Mouse (Mus musculus): ENCODE measurements around the gene Taf8. TPM values are rescaled to one million over a fixed set of nuclear protein-coding genes. Genes with fewer than 3 reads are reported as not detected.

Taf8 gene
- 17.8 TPM for polyA plus RNA-seq (2021)

DNA sequence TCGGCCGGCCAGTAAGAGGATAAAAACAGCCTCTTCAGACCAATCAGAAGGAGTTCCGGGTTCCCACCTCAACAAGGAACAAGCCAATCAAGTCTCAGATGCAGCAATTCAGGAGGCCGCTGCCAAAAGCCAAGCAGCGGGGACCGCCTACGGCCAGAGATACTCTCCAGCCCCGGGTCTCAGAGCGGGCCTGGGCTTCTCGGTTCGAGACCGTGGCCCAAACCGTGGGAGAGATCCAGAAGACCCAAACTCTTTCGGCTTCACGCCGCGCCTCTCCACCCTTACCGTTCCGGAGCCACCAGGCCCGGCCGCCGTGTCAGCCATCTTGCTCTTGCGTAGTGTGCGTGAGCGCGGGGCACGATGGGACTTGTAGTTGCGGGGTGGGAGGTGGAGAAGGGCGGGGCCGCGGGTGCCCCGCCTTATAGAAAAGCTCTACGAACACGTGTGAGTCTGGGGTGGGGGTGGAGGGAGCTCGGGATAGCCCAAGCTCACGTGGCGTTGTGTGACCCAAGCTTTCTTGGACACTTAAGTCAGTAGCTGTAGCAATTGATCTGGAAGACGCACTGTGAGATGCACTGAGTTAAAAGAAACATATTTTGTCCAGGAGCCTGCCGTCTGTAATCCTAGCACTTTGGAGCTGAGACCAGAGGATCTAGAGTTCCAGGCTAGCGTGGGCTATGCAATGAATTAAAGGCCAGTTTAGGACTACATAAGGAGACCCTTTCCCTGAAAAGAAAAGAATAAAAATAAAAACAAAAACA, at the start of gene Taf8:
Gene Taf8 (minus strand): TSS at position 347 of the 761 bp plus-strand sequence.
- ChIA-PET POLR2A (interaction anchor here (0.9 kb wide), 1 partner anchor 9 kb away, joined by 3 read pairs; no protein-coding TSS in a partner anchor), CTCF (interaction anchor here (0.6 to 1.2 kb wide), 2 partner anchors 9 to 26 kb away, joined by 3 read pairs; no protein-coding TSS in a partner anchor)
- in situ Hi-C loops (cut with MboI; ENCODE audit: low pct_unique_long_range_greater_than_20kb): no loop called here
- no peaks in the 10 kb centered on the region for H3K27me3 ChIP-seq
- no peak for DNase-seq (ENCODE audit: low read depth, low spot score)
- no peak for TF ChIP-seq CTCF (IDR thresholded peaks at IDR 0.05)
- ATAC-seq: peak; percentile 88

DNA sequence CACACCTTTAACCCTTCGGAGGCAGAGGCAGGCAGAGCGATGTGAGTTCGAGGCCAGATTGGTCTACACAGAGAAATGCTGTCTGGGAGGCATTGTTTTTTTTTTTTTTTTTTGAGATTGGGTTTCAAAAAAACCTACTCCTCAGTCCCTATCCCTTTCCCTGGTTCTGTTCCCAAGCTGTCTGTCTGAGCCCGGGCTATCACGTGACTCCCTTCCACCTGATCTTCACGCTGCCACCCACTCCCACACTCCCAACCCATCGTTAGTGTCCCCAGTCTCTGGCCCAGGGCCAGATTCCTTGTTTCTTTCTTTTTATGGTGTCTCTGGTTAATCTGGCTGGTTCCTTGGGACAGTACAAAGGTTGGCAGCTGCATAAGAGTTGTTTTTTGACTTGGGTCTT, 49.0 kb upstream of the Taf8 start:
- ATAC-seq (no peak), DNase-seq (ENCODE audit: low read depth, low spot score) (no peak)
- ChIA-PET POLR2A (no interaction called here), CTCF (no interaction called here)
- TF ChIP-seq CTCF (IDR thresholded peaks at IDR 0.05): no peak
- H3K27me3 ChIP-seq: no peaks in the 10 kb centered on the region
- in situ Hi-C loops (cut with MboI; ENCODE audit: low pct_unique_long_range_greater_than_20kb): no loop called here

DNA sequence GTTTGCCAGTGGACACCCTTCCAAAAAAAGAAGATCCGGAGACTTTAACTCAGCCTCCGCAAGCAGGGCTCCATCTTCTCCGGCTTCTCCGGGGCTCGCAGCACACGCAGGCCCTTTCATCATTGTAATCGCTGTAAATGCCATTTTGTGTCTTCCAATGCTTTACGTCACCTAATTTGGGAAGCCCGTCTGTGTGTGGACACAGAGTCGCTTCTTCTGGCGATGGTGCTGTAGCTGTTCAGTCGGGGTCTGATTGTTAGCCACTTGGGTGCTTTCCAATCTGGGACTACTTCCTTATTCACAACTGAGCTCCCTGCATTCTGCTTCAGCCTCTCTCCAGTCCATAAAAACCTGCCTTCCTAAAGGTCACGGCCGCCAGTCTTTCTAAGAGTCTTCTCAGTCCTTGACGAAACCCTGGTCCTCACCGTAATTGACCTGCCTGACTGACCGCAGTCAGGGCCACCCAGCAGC, 43.8 kb upstream of the Taf8 start:
- DNase-seq (ENCODE audit: low read depth, low spot score) (no peak), ATAC-seq (no peak)
- ChIA-PET CTCF (no interaction called here), POLR2A (interaction anchor here (1.0 kb wide), 1 partner anchor 13 kb away, joined by 3 read pairs; no protein-coding TSS in a partner anchor)
- no peaks in the 10 kb centered on the region for H3K27me3 ChIP-seq
- in situ Hi-C loops (cut with MboI; ENCODE audit: low pct_unique_long_range_greater_than_20kb): no loop called here
- no peak for TF ChIP-seq CTCF (IDR thresholded peaks at IDR 0.05)

DNA sequence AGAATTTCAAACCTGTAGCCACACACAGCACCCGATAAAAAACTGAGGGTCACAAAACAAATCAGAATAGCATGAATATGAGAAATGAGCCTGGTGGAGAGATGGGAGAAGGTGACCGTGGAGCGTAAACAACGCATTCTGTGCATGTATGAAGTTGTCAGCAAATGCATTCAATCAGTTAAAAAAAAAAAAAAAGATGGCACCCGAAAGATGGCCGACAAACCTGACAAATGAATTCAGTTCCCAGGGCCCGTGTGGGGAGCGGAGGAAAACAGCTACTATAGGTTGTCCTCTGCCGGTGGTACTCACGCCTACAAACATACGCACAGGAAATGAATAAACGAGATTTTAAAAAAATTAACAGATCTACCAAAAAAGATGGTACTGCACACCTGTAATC, 43.1 kb upstream of the Taf8 start:
- DNase-seq (ENCODE audit: low read depth, low spot score): no peak
- ATAC-seq: no peak
- in situ Hi-C loops (cut with MboI; ENCODE audit: low pct_unique_long_range_greater_than_20kb): no loop called here
- CTCF ChIA-PET: no interaction called here
- no peak for TF ChIP-seq CTCF (IDR thresholded peaks at IDR 0.05)
- POLR2A ChIA-PET: no interaction called here
- H3K27me3 ChIP-seq: no peaks in the 10 kb centered on the region

DNA sequence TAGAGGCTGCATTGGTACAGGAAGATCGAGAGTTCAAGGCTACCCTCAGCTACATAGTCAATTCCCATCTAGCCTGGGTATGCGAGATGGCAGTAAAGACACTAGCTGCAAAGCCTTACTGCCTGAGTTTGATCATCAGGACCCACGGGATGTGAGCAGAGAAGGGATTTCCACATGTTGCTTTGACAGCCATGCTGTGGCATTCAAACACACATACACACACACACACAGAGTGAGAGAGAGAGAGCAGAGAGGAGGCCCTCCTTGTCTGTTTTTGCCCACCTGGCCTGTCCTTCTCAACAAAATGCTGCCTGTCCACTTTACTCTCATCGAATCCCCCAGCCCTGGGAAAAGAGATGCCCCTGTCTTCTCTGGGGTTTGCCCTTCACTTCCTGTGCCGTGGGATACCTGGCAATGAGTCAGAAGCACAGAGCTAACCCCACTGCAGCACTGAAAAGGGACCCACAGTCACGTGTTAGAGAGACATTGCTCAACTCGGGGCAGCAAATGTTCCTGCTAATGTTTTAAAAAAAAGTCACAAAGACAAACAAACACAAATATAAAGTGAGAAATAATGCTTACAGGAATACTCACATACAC, 41.1 kb upstream of the Taf8 start:
- ChIA-PET CTCF (interaction anchor here (1.8 kb wide), 1 partner anchor 19 kb away, joined by 4 read pairs; no protein-coding TSS in a partner anchor), POLR2A (no interaction called here)
- DNase-seq (ENCODE audit: low read depth, low spot score) (no peak), ATAC-seq (no peak)
- in situ Hi-C loops (cut with MboI; ENCODE audit: low pct_unique_long_range_greater_than_20kb): no loop called here
- no peak for TF ChIP-seq CTCF (IDR thresholded peaks at IDR 0.05)
- H3K27me3 ChIP-seq: no peaks in the 10 kb centered on the region

DNA sequence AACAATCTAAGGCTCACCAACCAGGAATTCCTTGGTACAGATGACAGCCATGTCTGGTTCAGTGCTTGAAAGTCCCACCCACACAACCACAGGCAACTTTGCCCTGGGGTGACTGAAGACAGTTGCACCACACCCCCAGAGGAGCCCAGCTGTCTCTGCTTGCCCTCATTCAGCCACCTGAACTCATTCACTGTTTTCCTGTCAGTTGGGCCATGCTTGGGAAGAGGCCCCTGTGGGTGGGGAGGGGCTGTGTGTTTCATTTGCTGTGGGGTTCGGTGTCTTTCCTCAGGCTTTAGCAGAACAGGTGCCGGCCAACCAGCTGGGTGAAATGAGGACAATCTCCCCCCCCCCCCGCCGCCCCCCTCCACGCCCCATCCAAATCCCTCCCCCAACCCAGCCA, 40.0 kb upstream of the Taf8 start:
- no peak for TF ChIP-seq CTCF (IDR thresholded peaks at IDR 0.05)
- no peak for ATAC-seq
- ChIA-PET POLR2A (no interaction called here), CTCF (interaction anchor here (1.8 kb wide), 1 partner anchor 20 kb away, joined by 4 read pairs; no protein-coding TSS in a partner anchor)
- in situ Hi-C loops (cut with MboI; ENCODE audit: low pct_unique_long_range_greater_than_20kb): no loop called here
- H3K27me3 ChIP-seq: no peaks in the 10 kb centered on the region
- DNase-seq (ENCODE audit: low read depth, low spot score): no peak

DNA sequence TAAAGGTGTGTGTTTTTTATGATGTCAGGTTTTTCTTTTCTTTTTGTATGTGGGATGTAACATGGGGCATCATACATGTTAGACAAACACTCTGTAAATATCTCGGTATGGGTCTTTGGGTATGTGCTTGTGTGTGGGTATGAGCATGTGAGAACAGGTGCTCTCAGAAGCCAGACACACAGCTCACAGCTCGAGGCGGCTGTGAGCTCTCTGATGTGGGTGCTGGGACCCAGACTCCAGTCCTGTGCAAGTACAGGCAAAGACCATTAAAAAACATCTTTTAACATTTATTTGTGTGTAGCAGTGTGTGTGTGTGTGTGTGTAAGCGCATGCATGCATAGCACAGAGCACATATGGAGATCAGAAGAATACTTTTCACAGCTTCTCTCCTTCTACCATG, 37.0 kb upstream of the Taf8 start:
- ChIA-PET CTCF (interaction anchor here (1.3 kb wide), 1 partner anchor 9 kb away, joined by 4 read pairs; no protein-coding TSS in a partner anchor), POLR2A (no interaction called here)
- DNase-seq (ENCODE audit: low read depth, low spot score): no peak
- no peak for ATAC-seq
- no peaks in the 10 kb centered on the region for H3K27me3 ChIP-seq
- no peak for TF ChIP-seq CTCF (IDR thresholded peaks at IDR 0.05)
- in situ Hi-C loops (cut with MboI; ENCODE audit: low pct_unique_long_range_greater_than_20kb): no loop called here

DNA sequence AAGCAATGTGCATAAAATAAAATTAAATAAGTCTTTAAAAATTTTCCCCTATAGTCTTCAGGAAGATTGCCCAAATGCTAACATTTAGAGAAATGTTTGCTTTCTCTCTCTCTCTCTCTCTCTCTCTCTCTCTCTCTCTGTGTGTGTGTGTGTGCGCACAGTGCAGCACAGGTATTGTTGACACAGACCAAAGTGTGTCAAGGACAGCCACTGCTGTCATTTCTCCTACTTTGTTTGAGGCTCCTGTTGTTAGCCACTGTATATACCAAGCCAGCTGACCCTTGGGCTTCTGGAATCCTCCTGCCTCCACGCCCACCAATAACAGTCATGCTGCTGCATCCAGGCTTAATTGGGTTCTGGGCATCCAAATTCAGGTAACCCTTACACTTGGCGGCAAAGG, 36.0 kb upstream of the Taf8 start:
- no peaks in the 10 kb centered on the region for H3K27me3 ChIP-seq
- CTCF ChIA-PET: no interaction called here
- in situ Hi-C loops (cut with MboI; ENCODE audit: low pct_unique_long_range_greater_than_20kb): no loop called here
- POLR2A ChIA-PET: interaction anchor here (0.8 kb wide), 1 partner anchor 11 kb away, joined by 3 read pairs; no protein-coding TSS in a partner anchor
- ATAC-seq (no peak), DNase-seq (ENCODE audit: low read depth, low spot score) (no peak)
- no peak for TF ChIP-seq CTCF (IDR thresholded peaks at IDR 0.05)

DNA sequence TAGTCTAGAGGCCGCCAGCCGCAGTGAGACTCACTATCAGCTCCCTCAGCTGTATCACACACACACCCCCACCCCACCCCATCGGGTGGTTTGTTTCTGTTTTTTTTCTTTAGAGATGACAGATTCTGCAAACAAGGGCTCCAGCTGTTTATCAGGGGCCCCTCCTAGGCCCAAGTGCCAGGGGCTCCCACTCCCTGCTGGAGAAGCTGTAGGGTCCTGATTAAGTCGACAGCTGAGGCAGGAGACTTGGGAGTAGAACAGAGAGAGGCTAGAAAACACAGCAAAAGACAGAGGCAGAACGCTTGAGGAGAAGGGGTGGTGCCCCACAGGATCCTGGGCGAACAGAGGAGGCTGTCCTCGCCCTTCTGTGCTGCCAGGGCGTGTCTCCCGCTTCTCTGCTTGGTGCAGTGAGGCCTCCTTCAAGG, 33.7 kb upstream of the Taf8 start:
- in situ Hi-C loops (cut with MboI; ENCODE audit: low pct_unique_long_range_greater_than_20kb): no loop called here
- ChIA-PET CTCF (interaction anchor here (1.6 kb wide), 1 partner anchor 25 kb away, joined by 6 read pairs; no protein-coding TSS in a partner anchor), POLR2A (interaction anchor here (0.6 kb wide), 1 partner anchor 58 kb away, joined by 3 read pairs; no protein-coding TSS in a partner anchor)
- DNase-seq (ENCODE audit: low read depth, low spot score) (no peak), ATAC-seq (no peak)
- no peaks in the 10 kb centered on the region for H3K27me3 ChIP-seq
- no peak for TF ChIP-seq CTCF (IDR thresholded peaks at IDR 0.05)

DNA sequence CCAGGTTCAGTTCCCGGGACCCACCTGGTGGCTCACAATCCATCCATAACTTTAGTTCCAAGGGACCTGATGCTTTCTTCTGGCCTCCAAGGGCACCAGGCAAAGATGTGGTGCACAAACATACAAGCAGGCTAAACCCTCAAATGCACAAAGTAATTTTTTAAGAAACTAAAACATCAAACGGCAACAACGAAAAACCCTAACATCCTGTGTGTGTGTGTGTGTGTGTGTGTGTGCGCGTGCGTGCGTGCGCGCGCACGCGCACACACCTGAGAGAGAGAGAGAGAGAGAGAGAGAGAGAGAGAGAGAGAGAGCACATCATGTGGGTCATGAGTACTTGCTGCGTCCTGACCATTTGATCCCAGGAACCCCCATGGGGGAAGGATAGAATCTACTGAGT, 31.6 kb upstream of the Taf8 start:
- ATAC-seq (no peak), DNase-seq (ENCODE audit: low read depth, low spot score) (no peak)
- CTCF ChIA-PET: no interaction called here
- TF ChIP-seq CTCF (IDR thresholded peaks at IDR 0.05): no peak
- in situ Hi-C loops (cut with MboI; ENCODE audit: low pct_unique_long_range_greater_than_20kb): no loop called here
- H3K27me3 ChIP-seq: no peaks in the 10 kb centered on the region
- POLR2A ChIA-PET: no interaction called here

DNA sequence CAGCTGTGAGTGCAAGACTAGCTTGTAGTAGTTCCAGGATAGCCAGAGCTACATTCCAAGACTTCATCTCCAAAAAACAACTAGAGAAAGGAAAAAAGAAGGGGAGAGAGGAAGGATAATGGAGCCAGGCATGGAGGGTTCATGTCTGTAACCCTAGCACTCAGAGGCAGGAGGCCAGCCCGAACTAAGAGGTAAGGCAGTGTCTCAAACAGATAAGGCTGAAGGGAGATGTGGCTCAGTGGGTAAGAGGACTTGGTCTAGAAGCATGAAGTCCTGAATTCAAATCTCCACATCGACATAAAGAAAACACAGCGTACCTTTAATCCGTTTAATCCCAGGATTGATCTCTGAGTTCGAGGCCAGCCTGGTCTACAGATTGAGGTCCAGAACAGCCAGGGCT, 30.3 kb upstream of the Taf8 start:
- no peak for DNase-seq (ENCODE audit: low read depth, low spot score)
- ATAC-seq: no peak
- ChIA-PET POLR2A (no interaction called here), CTCF (interaction anchor here (1.1 kb wide), 1 partner anchor 9 kb away, joined by 3 read pairs; no protein-coding TSS in a partner anchor)
- in situ Hi-C loops (cut with MboI; ENCODE audit: low pct_unique_long_range_greater_than_20kb): no loop called here
- H3K27me3 ChIP-seq: no peaks in the 10 kb centered on the region
- TF ChIP-seq CTCF (IDR thresholded peaks at IDR 0.05): no peak

All from Patski (cell line).